Mouse (Mus musculus): ENCODE measurements around the gene Sema4d. TPM values are rescaled to one million over a fixed set of nuclear protein-coding genes. Genes with fewer than 3 reads are reported as not detected.
A peak's percentile ranks its signal among the peaks of the same experiment; 100 is the strongest.

Sema4d gene
- polyA plus RNA-seq, 1 experiment from 2014 or later, result 11.5 TPM

DNA sequence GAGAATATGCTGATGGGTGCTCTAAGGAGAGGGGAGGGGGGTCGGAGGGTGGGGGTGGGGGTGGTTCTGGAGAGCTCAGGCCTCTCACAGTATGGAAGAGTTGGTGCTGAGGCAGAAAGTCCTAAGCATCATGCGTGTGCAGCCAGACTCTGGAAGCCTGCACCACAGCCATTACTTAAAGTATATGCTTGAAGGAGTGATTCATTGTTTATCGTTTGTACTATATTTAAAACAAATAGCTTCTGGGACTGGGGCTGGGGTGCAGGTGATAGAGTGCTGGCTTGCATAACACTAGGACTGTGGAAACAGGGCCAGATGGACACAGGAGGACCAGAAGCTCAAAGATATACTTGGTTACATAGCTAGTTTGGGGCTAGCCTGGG lies 25.4 kb upstream of the Sema4d start:
- no peaks in the 10 kb centered on the region for H3K36me3 ChIP-seq (ENCODE audit: control insufficient read depth, insufficient read depth, low read length)
- WGBS, result 76% methylated on average over 3 of the region's 3 CpGs
- H3K27me3 ChIP-seq (ENCODE audit: control insufficient read depth, insufficient read depth, low read length), result no peaks in the 10 kb centered on the region
- no peak for ATAC-seq (ENCODE audit: low FRiP score, low TSS enrichment)
- no peak overlapping the region for H3K9ac ChIP-seq (replicated peaks; ENCODE audit: low read length)
- H3K4me2 ChIP-seq (ENCODE audit: low read length), result no peak overlapping the region
- no peaks in the 10 kb centered on the region for H3K9me3 ChIP-seq (ENCODE audit: control insufficient read depth, low read length)
- no peak overlapping the region for H3K4me3 ChIP-seq (replicated peaks; ENCODE audit: low read depth, low read length)
- H3K27ac ChIP-seq (replicated peaks; ENCODE audit: low read depth, low read length), result no peak overlapping the region
- peaks cover 6% of the 10 kb centered on the region for H3K4me1 ChIP-seq (ENCODE audit: control insufficient read depth, insufficient read depth, low read length)
- DNase-seq, result no peak

DNA sequence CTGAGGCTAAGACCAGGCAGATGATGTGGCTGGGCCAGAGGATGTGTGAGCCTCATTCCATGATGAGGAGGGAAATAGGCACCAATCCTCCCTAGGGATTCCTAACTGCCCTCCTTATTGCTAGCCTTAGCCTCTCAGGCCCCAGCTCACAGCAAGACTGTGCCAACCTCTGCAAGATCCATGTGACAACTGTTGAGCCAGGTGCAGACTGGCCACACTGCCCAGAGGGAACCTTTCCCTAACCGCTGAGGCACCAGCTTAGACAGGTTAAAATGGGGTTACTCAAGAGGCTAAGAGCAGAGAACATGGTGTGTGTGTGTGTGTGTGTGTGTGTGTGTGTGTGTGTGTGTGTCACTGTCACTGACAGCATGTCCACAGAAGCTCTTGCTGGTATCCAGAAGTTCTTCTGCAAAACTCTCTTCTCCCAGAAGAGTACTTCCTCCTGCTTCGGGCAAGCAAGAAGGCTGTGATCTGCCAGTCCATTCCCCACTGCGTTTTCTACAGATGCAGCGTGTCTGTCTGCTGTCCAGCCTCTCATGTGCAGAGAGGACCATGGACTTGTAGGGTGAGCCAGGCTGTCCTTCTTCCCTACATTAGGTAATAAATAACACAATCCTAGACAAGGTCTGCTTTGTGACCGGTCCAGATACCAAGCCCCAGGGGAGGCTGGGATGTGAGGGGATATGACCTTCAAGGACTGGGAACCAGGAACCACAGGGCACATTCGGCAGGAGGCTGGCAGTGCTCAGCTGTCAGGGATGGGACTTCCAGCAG lies 24.8 kb upstream of the Sema4d start:
- peaks cover 12% of the 10 kb centered on the region for H3K4me1 ChIP-seq (ENCODE audit: control insufficient read depth, insufficient read depth, low read length)
- ATAC-seq (ENCODE audit: low FRiP score, low TSS enrichment), result no peak
- H3K9ac ChIP-seq (replicated peaks; ENCODE audit: low read length), result no peak overlapping the region
- DNase-seq, result no peak
- H3K9me3 ChIP-seq (ENCODE audit: control insufficient read depth, low read length), result no peaks in the 10 kb centered on the region
- H3K4me3 ChIP-seq (replicated peaks; ENCODE audit: low read depth, low read length), result no peak overlapping the region
- no peak overlapping the region for H3K27ac ChIP-seq (replicated peaks; ENCODE audit: low read depth, low read length)
- 80% methylated on average over 6 of the region's 6 CpGs for WGBS
- no peaks in the 10 kb centered on the region for H3K27me3 ChIP-seq (ENCODE audit: control insufficient read depth, insufficient read depth, low read length)
- H3K36me3 ChIP-seq (ENCODE audit: control insufficient read depth, insufficient read depth, low read length), result no peaks in the 10 kb centered on the region
- H3K4me2 ChIP-seq (ENCODE audit: low read length), result no peak overlapping the region

DNA sequence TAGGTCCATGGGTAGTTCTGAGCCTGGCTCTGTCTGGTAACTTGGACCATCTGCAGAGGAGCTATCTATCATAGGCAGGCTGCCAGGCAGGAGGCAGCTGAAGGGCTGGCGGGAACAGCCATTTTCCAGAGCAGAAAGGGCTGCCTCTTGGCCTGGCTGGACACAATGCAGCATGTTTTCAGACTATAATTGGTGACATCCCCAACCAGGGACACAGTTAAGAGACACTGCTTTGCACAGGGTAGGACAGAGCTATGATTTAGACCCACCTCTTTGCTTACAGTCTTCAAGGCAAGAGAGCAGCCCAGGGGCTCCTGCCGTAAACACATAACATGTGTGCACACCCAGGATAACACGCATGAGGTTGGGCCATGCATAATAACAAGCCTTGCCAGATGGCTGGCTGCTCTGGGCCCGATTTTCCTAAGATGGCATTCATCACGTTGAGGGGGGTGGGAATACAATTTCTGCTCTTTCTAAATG lies 23.1 kb upstream of the Sema4d start:
- ATAC-seq (ENCODE audit: low FRiP score, low TSS enrichment) (no peak), DNase-seq (no peak)
- no peaks in the 10 kb centered on the region for H3K9me3 ChIP-seq (ENCODE audit: control insufficient read depth, low read length)
- no peaks in the 10 kb centered on the region for H3K27me3 ChIP-seq (ENCODE audit: control insufficient read depth, insufficient read depth, low read length)
- H3K27ac ChIP-seq (replicated peaks; ENCODE audit: low read depth, low read length), result peak overlapping the region; percentile 28; the same call in 1 of the 2 replicates
- no peaks in the 10 kb centered on the region for H3K36me3 ChIP-seq (ENCODE audit: control insufficient read depth, insufficient read depth, low read length)
- H3K4me3 ChIP-seq (replicated peaks; ENCODE audit: low read depth, low read length), result no peak overlapping the region
- H3K4me1 ChIP-seq (ENCODE audit: control insufficient read depth, insufficient read depth, low read length), result peaks cover 13% of the 10 kb centered on the region
- H3K4me2 ChIP-seq (ENCODE audit: low read length), result no peak overlapping the region
- WGBS, result 75% methylated on average over 5 of the region's 5 CpGs
- H3K9ac ChIP-seq (replicated peaks; ENCODE audit: low read length), result no peak overlapping the region

DNA sequence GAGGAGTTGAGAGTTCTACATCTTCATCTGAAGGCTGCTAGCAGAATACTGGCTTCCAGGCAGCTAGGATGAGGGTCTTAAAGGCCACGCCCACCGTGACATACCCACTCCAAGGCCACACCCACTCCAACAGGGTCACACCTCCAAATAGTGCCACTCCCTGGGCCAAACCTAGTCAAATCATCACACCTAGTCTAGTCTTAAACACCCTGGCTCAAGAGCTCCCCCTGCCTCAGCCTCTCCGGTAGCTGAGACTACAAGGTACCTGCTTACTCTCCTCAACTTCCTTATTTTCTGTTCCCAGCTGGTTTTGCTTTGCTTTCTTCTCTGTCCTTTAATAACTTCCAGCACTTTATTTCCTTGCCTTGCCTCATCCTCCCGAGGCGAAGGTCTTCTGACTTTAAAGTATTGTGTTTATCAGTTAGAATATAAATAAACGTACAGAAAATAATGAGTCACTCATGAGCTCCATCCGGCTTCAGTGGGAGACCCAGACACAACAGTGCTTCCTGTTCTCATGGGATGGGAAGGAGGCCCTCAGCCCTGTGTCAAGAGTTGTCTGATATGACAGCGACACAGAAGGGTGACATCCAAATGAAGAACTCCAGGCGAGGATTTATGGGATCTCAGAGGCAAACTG lies 22.4 kb upstream of the Sema4d start:
- Histone ChIP-seq H3K9me3 (ENCODE audit: control insufficient read depth, low read length) (no peaks in the 10 kb centered on the region), H3K4me2 (ENCODE audit: low read length) (no peak overlapping the region), H3K27me3 (ENCODE audit: control insufficient read depth, insufficient read depth, low read length) (no peaks in the 10 kb centered on the region), H3K4me1 (ENCODE audit: control insufficient read depth, insufficient read depth, low read length) (peaks cover 13% of the 10 kb centered on the region), H3K27ac (replicated peaks; ENCODE audit: low read depth, low read length) (peak overlapping the region; percentile 28; the same call in 1 of the 2 replicates), H3K36me3 (ENCODE audit: control insufficient read depth, insufficient read depth, low read length) (no peaks in the 10 kb centered on the region), H3K4me3 (replicated peaks; ENCODE audit: low read depth, low read length) (no peak overlapping the region), H3K9ac (replicated peaks; ENCODE audit: low read length) (no peak overlapping the region)
- WGBS, result 88% methylated on average over 9 of the region's 9 CpGs
- no peak for DNase-seq
- no peak for ATAC-seq (ENCODE audit: low FRiP score, low TSS enrichment)

DNA sequence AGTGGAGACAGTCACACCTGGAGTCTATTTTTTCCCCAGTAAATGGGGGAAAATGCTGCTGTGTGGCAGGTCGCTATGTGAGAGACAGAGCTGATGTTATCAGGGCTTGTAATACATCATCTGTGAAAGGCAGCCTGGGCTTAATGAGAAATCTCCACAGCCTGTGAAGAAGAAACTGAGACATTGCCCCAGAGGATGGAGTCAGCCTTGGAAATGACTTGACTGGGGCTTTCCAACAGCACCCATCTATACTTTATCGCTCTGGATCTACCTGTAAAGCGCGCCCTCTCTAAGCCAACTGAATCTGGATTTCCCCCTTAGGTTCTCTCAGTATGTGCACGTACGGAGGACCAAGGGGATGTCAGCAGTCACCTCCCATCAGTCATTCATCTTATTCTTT lies 21.1 kb upstream of the Sema4d start:
- H3K27me3 ChIP-seq (ENCODE audit: control insufficient read depth, insufficient read depth, low read length), result no peaks in the 10 kb centered on the region
- H3K4me2 ChIP-seq (ENCODE audit: low read length), result no peak overlapping the region
- no peaks in the 10 kb centered on the region for H3K9me3 ChIP-seq (ENCODE audit: control insufficient read depth, low read length)
- H3K4me3 ChIP-seq (replicated peaks; ENCODE audit: low read depth, low read length), result no peak overlapping the region
- no peak overlapping the region for H3K9ac ChIP-seq (replicated peaks; ENCODE audit: low read length)
- peaks cover 13% of the 10 kb centered on the region for H3K4me1 ChIP-seq (ENCODE audit: control insufficient read depth, insufficient read depth, low read length)
- 89% methylated on average over 6 of the region's 6 CpGs for WGBS
- no peak overlapping the region for H3K27ac ChIP-seq (replicated peaks; ENCODE audit: low read depth, low read length)
- ATAC-seq (ENCODE audit: low FRiP score, low TSS enrichment), result no peak
- no peaks in the 10 kb centered on the region for H3K36me3 ChIP-seq (ENCODE audit: control insufficient read depth, insufficient read depth, low read length)
- DNase-seq, result no peak

DNA sequence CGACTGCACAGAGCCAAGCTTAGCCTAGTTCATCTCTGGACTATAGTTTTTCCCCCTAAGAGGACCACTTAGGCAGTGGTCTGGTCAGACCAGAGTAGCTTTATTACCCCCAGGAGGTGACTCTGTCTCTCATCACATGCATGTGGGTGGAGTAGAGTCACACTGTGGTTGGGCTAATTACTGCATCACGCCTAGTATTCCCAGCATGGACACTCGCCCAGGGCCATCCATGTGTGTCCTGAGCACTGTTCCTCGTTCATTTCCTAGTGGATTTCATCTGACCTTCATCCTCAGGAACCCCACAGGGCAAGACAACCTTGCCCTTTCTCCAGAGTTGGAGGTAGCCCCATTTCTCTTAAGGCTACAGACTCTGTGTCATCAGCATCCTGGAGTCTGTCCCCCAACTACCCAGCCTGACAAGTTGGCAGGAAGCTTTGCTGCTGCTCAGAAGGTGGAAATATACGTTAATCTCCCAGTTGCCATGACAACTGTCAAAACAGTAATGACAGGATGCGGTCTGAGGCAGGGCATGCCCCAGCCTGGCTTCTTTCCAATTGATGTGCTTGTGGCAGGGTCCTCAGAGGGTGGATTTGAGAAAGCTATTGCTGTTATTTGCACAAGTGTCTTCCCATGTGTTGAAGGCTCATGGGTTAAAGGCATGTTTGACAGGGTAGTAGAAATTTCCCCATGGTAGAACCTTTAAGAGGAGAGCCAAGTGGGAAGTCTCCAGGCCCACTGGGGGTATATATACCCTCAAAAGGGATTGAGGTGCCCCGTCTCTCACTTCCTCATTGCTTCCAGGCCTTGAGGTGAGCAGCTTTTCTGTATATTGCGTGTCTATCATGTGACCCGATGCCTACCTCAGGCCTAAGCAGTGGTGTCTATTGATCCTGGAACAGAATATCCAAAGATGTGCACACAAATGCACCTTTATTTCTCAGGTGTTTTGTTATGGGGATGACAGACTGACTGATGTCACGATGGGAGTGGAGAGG lies 20.4 kb upstream of the Sema4d start:
- WGBS, result 51% methylated on average over 10 of the region's 10 CpGs
- Histone ChIP-seq H3K9me3 (ENCODE audit: control insufficient read depth, low read length) (no peaks in the 10 kb centered on the region), H3K4me1 (ENCODE audit: control insufficient read depth, insufficient read depth, low read length) (peaks cover 13% of the 10 kb centered on the region), H3K4me3 (replicated peaks; ENCODE audit: low read depth, low read length) (no peak overlapping the region), H3K27me3 (ENCODE audit: control insufficient read depth, insufficient read depth, low read length) (no peaks in the 10 kb centered on the region), H3K9ac (replicated peaks; ENCODE audit: low read length) (no peak overlapping the region), H3K27ac (replicated peaks; ENCODE audit: low read depth, low read length) (no peak overlapping the region), H3K36me3 (ENCODE audit: control insufficient read depth, insufficient read depth, low read length) (no peaks in the 10 kb centered on the region), H3K4me2 (ENCODE audit: low read length) (no peak overlapping the region)
- DNase-seq, result peak; percentile 78
- no peak for ATAC-seq (ENCODE audit: low FRiP score, low TSS enrichment)

DNA sequence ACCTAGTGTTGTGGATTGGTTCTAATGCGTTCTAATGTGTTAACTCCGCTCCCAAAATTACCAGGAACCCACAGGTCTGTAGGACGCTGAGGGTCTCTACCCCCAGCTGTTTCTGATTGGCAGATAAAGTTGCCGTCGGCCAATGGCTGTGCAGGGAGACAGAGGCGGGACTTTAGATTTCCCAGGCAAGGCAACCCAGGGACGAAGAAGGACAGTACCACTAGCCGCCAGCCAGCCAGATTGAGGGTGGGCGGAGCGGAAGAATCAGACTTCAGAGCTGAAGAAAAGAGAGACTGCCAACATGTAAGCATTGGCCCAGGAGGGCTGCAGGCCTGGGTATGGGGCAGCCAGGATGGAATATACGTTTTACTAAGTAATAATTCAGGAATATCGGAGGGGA lies 14.6 kb upstream of the Sema4d start:
- DNase-seq, result peak; percentile 28

DNA sequence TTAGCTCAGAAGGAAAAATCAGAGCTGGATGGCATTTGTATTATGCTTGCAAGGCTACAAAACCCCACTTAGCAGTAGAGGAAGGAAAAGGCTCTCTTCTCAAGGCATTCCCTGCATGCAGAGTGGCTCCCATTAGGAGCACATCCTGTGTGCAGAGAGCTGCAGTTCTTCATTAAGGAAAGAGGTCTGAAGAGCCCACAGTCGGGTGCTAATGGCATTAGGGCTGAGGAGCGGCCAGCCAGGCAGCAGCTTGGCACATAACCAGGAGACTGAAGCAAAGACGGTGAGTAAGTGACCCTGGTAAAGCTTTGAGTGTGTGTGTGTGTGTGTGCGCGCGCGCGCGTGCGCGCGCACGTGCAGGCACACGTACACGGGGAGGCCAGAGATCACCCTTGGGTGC lies 12.7 kb upstream of the Sema4d start:
- no peak overlapping the region for H3K27ac ChIP-seq (replicated peaks; ENCODE audit: low read depth, low read length)
- H3K4me1 ChIP-seq (ENCODE audit: control insufficient read depth, insufficient read depth, low read length), result no peaks in the 10 kb centered on the region
- H3K4me2 ChIP-seq (ENCODE audit: low read length), result no peak overlapping the region
- H3K27me3 ChIP-seq (ENCODE audit: control insufficient read depth, insufficient read depth, low read length), result no peaks in the 10 kb centered on the region
- no peaks in the 10 kb centered on the region for H3K36me3 ChIP-seq (ENCODE audit: control insufficient read depth, insufficient read depth, low read length)
- WGBS, result 87% methylated on average over 15 of the region's 15 CpGs
- peak; percentile 24 for DNase-seq
- no peak overlapping the region for H3K4me3 ChIP-seq (replicated peaks; ENCODE audit: low read depth, low read length)
- H3K9ac ChIP-seq (replicated peaks; ENCODE audit: low read length), result 0 out of 2 replicates have a peak overlapping the region, but pooled peaks have one; percentile 6
- no peak for ATAC-seq (ENCODE audit: low FRiP score, low TSS enrichment)
- no peaks in the 10 kb centered on the region for H3K9me3 ChIP-seq (ENCODE audit: control insufficient read depth, low read length)

More for the DNA sequence above, 14.6 kb upstream of the Sema4d start:
- Histone ChIP-seq H3K4me3 (replicated peaks; ENCODE audit: low read depth, low read length) (no peak overlapping the region), H3K4me1 (ENCODE audit: control insufficient read depth, insufficient read depth, low read length) (no peaks in the 10 kb centered on the region), H3K27me3 (ENCODE audit: control insufficient read depth, insufficient read depth, low read length) (no peaks in the 10 kb centered on the region), H3K4me2 (ENCODE audit: low read length) (no peak overlapping the region), H3K9me3 (ENCODE audit: control insufficient read depth, low read length) (no peaks in the 10 kb centered on the region), H3K36me3 (ENCODE audit: control insufficient read depth, insufficient read depth, low read length) (no peaks in the 10 kb centered on the region), H3K27ac (replicated peaks; ENCODE audit: low read depth, low read length) (no peak overlapping the region), H3K9ac (replicated peaks; ENCODE audit: low read length) (no peak overlapping the region)
- no peak for ATAC-seq (ENCODE audit: low FRiP score, low TSS enrichment)
- WGBS, result 29% methylated on average over 12 of the region's 12 CpGs

Measured in midbrain, embryonic 14.5 days (tissue).